Mouse (Mus musculus) kidney, embryonic 14.5 days (tissue): Measurements from ENCODE around the gene Ednrb. TPM values are rescaled to one million over a fixed set of nuclear protein-coding genes. Genes with fewer than 3 reads are reported as not detected.

Source experiments
- polyA plus RNA-seq: library from polyadenylated mRNA; unstranded; fragments of >200 nt; fragmentation: Nextera tagmentation; extraction: Ambion mirVana; gene quantifications from 2 replicates; pipeline ENCODE4 v1.2.1, GENCODE M21; 2014

Gene Ednrb
- polyA plus RNA-seq, 1 experiment from 2014 or later = 37.5 TPM

Other genes starting within 250 kb of the Ednrb start
- gene Slain1, start 194.2 kb downstream of the Ednrb start, polyA plus RNA-seq = 4.0 and 5.8 TPM in 2 replicates